Mouse (Mus musculus) E14TG2a.4 (cell line): ENCODE measurements around the gene Ms4a7.

Source experiments
- H3K27me3 ChIP-seq: 2 replicates; pipeline ENCODE4 v1.6.1; 2014; ENCODE audit warnings: low read length, control low read depth; ENCODE audit not compliant: insufficient read depth
- H3K36me3 ChIP-seq: 2 replicates; pipeline ENCODE4 v1.6.1; 2014; ENCODE audit warnings: low read length, control low read depth; ENCODE audit not compliant: insufficient read depth
- H3K4me1 ChIP-seq: replicated peaks from 2 replicates; pipeline ENCODE4 v1.6.1; 2014; ENCODE audit warnings: low read depth, low read length, control low read depth
- H3K4me3 ChIP-seq: replicated peaks from 2 replicates; pipeline ENCODE4 v1.5.1; 2014; ENCODE audit warnings: mild to moderate bottlenecking, low read length
- H3K9me3 ChIP-seq: 2 replicates; pipeline ENCODE4 v1.6.1; 2014; ENCODE audit warnings: low read length, control low read depth
- CTCF ChIP-seq: conservative IDR thresholded peaks from 2 replicates; pipeline ENCODE4 v1.5.1; 2014; ENCODE audit warnings: low read length
- NANOG ChIP-seq: IDR thresholded peaks from 2 replicates; pipeline ENCODE4 v1.6.1; 2014; ENCODE audit warnings: borderline replicate concordance, low read length, mixed read lengths
- POU5F1 ChIP-seq: IDR thresholded peaks from 2 replicates; pipeline ENCODE4 v1.6.1; 2014; ENCODE audit warnings: low read length, borderline replicate concordance

The Ms4a7 gene

DNA sequence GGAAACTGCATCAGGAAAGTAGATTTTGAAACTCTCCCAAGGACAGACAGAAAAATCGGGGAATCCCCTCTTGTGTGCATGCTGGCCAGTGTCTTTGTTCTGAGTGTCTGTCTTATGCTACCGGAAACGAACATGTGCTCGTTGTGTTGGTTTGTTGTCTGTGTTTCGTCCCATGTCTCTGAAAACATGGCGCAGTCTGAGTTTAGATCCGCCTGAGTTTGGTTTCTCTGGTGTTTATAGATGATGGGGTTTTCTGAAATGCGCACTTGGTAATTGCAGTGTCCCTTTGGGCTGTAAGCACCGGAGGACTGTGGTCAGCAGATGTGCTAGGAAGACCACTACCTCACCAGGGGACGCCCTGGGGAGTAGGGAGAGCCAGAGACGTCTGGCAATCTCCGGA is 43.0 kb downstream of the Ms4a7 start:
- no peaks in the 10 kb centered on the region for H3K36me3 ChIP-seq
- H3K27me3 ChIP-seq: no peaks in the 10 kb centered on the region
- no peak for TF ChIP-seq POU5F1
- peak overlapping the region; percentile 83 for H3K4me3 ChIP-seq
- no peaks in the 10 kb centered on the region for H3K9me3 ChIP-seq
- H3K4me1 ChIP-seq: peaks cover 13% of the 10 kb centered on the region

DNA sequence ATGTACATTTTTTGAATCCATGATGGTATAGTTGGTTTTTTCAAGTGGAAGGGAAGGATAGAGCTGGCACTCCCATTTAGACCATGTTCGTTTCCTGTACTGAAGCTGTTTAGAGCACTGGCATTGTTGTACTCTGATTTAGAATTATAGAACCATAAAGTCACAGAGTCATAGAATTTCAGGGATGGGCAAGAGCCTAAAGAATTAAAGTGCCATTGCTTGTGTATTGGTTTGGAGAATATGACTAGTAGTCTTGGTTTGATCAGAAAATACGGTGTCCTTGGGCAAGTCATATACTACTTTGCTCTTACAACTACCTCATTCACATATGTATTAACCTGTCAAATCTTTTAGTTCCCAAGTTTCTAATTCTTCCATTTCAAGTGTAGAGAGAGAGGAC is 52.2 kb downstream of the Ms4a7 start, which contains the start of gene Ms4a5:
Gene Ms4a5, minus strand, starts transcription at position 101 of the 400 bp plus-strand sequence.
- Histone ChIP-seq H3K9me3 (peaks cover 13% of the 10 kb centered on the region; the same call in 1 of the 2 replicates), H3K36me3 (no peaks in the 10 kb centered on the region), H3K27me3 (no peaks in the 10 kb centered on the region), H3K4me3 (no peak within 1 kb of the TSS), H3K4me1 (peaks cover 12% of the 10 kb centered on the region)
- TF ChIP-seq NANOG: no peak
- no peak for TF ChIP-seq POU5F1
- no peak for TF ChIP-seq CTCF

DNA sequence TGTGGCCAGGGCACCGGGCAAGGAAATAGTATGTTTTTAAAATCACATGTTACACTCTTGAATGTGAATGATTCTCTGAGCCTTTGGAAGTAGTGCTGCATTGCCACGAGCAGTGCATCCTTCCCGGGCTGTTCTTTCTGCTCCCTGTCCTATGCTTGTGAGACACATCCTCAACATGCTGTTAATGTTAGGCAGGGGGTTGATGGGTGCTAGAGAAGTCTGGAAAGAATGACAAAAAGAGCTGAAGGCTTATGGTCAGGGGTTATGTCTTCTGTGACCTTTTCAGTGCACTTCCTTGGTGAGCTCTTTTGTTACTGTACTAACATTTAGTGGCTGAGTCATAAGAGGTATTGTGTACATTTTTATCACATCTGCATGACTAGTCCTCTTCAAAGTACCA is 55.7 kb downstream of the Ms4a7 start:
- H3K9me3 ChIP-seq: peaks cover 4% of the 10 kb centered on the region; the same call in 1 of the 2 replicates
- no peaks in the 10 kb centered on the region for H3K27me3 ChIP-seq
- TF ChIP-seq NANOG (peak; percentile 81), CTCF (no peak)
- H3K4me3 ChIP-seq: no peak overlapping the region
- no peaks in the 10 kb centered on the region for H3K36me3 ChIP-seq
- H3K4me1 ChIP-seq: peaks cover 12% of the 10 kb centered on the region

DNA sequence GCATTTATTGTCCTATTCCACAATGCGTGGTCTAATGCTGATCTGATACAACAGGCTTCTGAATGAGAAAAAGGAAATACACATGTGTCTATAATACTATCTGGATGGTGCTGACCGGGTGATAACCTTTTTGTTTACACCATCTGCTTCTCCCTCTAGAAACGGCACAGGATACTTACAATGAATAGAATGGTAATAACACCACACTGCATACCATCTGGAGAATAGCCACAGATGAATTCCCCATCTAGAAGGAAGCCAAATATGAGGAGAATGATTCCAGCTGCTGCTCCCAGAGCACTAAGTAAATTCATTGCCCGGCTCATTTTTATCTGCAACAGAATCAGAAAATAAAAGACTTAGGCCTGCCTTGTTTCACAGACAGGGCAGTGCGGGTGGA is 59.5 kb downstream of the Ms4a7 start:
- TF ChIP-seq POU5F1 (no peak), CTCF (no peak), NANOG (no peak)
- Histone ChIP-seq H3K36me3 (no peaks in the 10 kb centered on the region), H3K4me3 (no peak overlapping the region)

More for the DNA sequence above, 59.5 kb downstream of the Ms4a7 start:
- peaks cover 12% of the 10 kb centered on the region for H3K4me1 ChIP-seq
- H3K9me3 ChIP-seq: no peaks in the 10 kb centered on the region
- no peaks in the 10 kb centered on the region for H3K27me3 ChIP-seq
